Mouse (Mus musculus) E14TG2a.4 (cell line): ENCODE data around the gene Ppih.

Experiments
- H3K27me3 ChIP-seq: 2 replicates; pipeline ENCODE4 v1.6.1; 2014; ENCODE audit warnings: low read length, control low read depth; ENCODE audit not compliant: insufficient read depth
- H3K36me3 ChIP-seq: 2 replicates; pipeline ENCODE4 v1.6.1; 2014; ENCODE audit warnings: low read length, control low read depth; ENCODE audit not compliant: insufficient read depth
- H3K4me1 ChIP-seq: replicated peaks from 2 replicates; pipeline ENCODE4 v1.6.1; 2014; ENCODE audit warnings: low read depth, low read length, control low read depth
- H3K4me3 ChIP-seq: replicated peaks from 2 replicates; pipeline ENCODE4 v1.5.1; 2014; ENCODE audit warnings: mild to moderate bottlenecking, low read length
- H3K9me3 ChIP-seq: 2 replicates; pipeline ENCODE4 v1.6.1; 2014; ENCODE audit warnings: low read length, control low read depth
- CTCF ChIP-seq: conservative IDR thresholded peaks from 2 replicates; pipeline ENCODE4 v1.5.1; 2014; ENCODE audit warnings: low read length
- NANOG ChIP-seq: IDR thresholded peaks from 2 replicates; pipeline ENCODE4 v1.6.1; 2014; ENCODE audit warnings: borderline replicate concordance, low read length, mixed read lengths
- POU5F1 ChIP-seq: IDR thresholded peaks from 2 replicates; pipeline ENCODE4 v1.6.1; 2014; ENCODE audit warnings: low read length, borderline replicate concordance

Gene Ppih

DNA sequence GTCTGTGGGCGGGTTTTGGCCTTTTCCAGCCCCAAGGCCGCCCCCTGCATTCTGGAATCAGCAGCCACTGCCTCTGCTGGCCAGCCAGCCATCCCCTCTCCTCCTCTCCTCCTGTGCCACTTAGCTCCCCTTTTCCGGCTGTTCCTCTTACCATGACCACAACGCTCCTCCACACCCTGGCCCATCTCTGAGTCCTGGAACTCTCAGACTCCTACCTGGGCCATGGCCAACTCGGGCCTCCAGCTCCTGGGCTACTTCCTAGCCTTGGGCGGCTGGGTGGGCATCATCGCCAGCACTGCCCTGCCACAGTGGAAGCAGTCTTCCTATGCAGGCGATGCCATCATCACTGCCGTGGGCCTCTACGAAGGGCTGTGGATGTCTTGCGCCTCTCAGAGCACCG, 65.0 kb downstream of the Ppih start, which contains the start of gene Cldn19:
Gene Cldn19, plus strand, starts transcription at position 64 of the 400 bp plus-strand sequence.
- Histone ChIP-seq H3K9me3 (no peaks in the 10 kb centered on the region), H3K4me1 (peaks cover 51% of the 10 kb centered on the region), H3K4me3 (peak within 1 kb of the TSS; percentile 74), H3K27me3 (peaks cover 25% of the 10 kb centered on the region), H3K36me3 (no peaks in the 10 kb centered on the region)
- TF ChIP-seq POU5F1, result no peak
- TF ChIP-seq CTCF, result no peak

GRCm38 (mm10) chr4:119254012-119254618, 66.2 kb downstream of the Ppih start:
- H3K27me3 ChIP-seq, result peaks cover 25% of the 10 kb centered on the region
- 0 out of 2 replicates have a peak overlapping the region, but pooled peaks have one; percentile 13 for H3K4me3 ChIP-seq
- no peak for TF ChIP-seq NANOG
- no peaks in the 10 kb centered on the region for H3K9me3 ChIP-seq
- no peaks in the 10 kb centered on the region for H3K36me3 ChIP-seq
- H3K4me1 ChIP-seq, result peaks cover 49% of the 10 kb centered on the region

- Histone ChIP-seq H3K9me3 (no peaks in the 10 kb centered on the region), H3K4me1 (peaks cover 51% of the 10 kb centered on the region), H3K36me3 (peaks cover 12% of the 10 kb centered on the region; the same call in 1 of the 2 replicates), H3K4me3 (no peak overlapping the region), H3K27me3 (peaks cover 25% of the 10 kb centered on the region)
- TF ChIP-seq CTCF, result no peak
- TF ChIP-seq POU5F1, result no peak
- no peak for TF ChIP-seq NANOG
Measured at GRCm38 (mm10) chr4:119252025-119252808, 68.1 kb downstream of the Ppih start.
